Mouse (Mus musculus): Measurements from ENCODE around the gene Kdelc2. TPM values are rescaled to one million over a fixed set of nuclear protein-coding genes. Genes with fewer than 3 reads are reported as not detected.

Kdelc2 gene
- total RNA-seq (2023): 1 to 10 TPM; 6.8 to 7.5 TPM

DNA sequence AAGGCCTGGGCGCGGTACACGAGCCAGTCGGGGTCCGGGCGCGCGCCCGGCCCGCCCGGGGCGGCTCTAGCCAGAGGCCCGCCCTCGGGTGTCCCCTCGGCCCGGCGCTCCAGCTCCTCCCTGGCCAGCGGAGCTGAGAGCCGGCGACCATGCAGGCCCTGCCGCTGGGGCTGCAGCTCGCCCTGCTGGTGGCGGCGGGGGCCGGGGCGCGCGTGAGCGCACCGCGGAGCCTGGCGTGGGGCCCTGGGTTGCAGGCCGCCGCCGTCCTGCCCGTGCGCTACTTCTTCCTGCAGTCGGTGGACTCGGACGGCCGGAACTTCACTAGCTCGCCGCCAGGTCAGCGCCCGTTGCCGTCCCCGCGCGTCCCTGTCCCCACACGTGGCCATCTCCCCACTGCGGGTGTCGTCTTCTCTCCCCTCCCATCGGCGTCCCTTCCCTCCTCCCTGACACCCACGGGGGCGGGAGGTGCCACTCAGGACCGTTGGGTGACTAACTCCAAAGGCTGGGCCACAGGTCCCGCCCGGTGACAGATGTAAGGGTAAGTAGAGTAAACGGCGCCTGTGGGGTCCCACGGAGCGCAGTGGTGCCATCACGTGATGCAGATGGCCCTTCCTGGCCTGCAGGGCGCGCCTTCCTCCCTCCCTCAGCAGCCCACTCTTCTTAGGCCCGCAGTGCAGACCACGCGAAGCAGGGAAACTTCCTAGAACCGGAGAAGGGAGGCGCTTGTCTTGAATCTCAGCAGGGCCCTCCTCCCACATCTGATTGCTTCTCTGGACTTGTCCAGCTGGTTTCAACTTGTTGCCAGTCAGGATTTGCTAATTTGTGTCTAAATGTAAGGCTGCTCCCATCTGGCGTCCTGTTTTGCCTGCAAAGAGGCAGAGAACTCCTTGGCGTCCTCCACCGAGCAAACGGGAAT lies at the start of gene Kdelc2:
Gene Kdelc2 (plus strand): TSS at position 75 of the 916 bp plus-strand sequence.

GRCm38 (mm10) chr9:53402291-53402711 lies 18.5 kb downstream of the Kdelc2 start, which contains the start of gene 4930550C14Rik:
Gene 4930550C14Rik (plus strand): TSS chr9:53402325.

Other genes starting within 250 kb of the Kdelc2 start
- gene Ddx10, start 136.0 kb upstream of the Kdelc2 start, total RNA-seq (2023): 10 to 100 TPM; 21.5 to 23.9 TPM
- gene Exph5, start 82.4 kb upstream of the Kdelc2 start, total RNA-seq (2023): not detected
- gene 4930550C14Rik, start 18.3 kb downstream of the Kdelc2 start, total RNA-seq (2023): not detected
- gene Atm, start 152.7 kb downstream of the Kdelc2 start, total RNA-seq (2023): 10 to 100 TPM; 12.4 to 17.6 TPM
- 10 to 100 TPM; 10.8 to 13.5 TPM for gene Npat, start 153.0 kb downstream of the Kdelc2 start, total RNA-seq (2023)
- 10 to 100 TPM; 21.7 to 22.6 TPM for gene Acat1, start 226.4 kb downstream of the Kdelc2 start, total RNA-seq (2023)

Measured in monocyte, adult 59 days (primary cell).